Mouse (Mus musculus) layer of hippocampus, adult 2 months (tissue): ENCODE results near the gene Magi2. TPM values are rescaled to one million over a fixed set of nuclear protein-coding genes. Genes with fewer than 3 reads are reported as not detected.

Experiments used
- DNase-seq, 2 experiments: peaks; one replicate each; pipeline ENCODE4 v3.0.0; 2022; ENCODE audit warnings: low spot score in 2 of 2
- H3K27ac ChIP-seq: fragments of 200-600 bp; 2 replicates; pipeline ENCODE4 v1.8.1; 2022
- H3K4me3 ChIP-seq: fragments of 200-600 bp; 2 replicates; pipeline ENCODE4 v1.8.1; 2022; ENCODE audit warnings: mild to moderate bottlenecking
- CTCF ChIP-seq: fragments of 200-600 bp; conservative IDR thresholded peaks from 2 replicates; pipeline ENCODE4 v1.8.1; 2022; ENCODE audit warnings: antibody characterized with exemption, mild to moderate bottlenecking, moderate library complexity
- total RNA-seq, 2 experiments: library from RNA; stranded (reverse); gene quantifications; 2 replicates each; pipeline ENCODE4 v1.2.3; 2021

Magi2 gene
- total RNA-seq, 2 experiments from 2014 or later, result 133 to 150 TPM

- TF ChIP-seq CTCF, result no peak
- Histone ChIP-seq H3K27ac (peak overlapping the region; percentile 64), H3K4me3 (no peak overlapping the region)
- DNase-seq, result no peak
Measured at GRCm38 (mm10) chr5:20461709-20462108, 1234.9 kb downstream of the Magi2 start.

GRCm38 (mm10) chr5:20462376-20462775, 1235.5 kb downstream of the Magi2 start:
- TF ChIP-seq CTCF, result no peak
- Histone ChIP-seq H3K4me3 (no peak overlapping the region), H3K27ac (peak overlapping the region; percentile 64)
- peak; percentile 57 to 71 for DNase-seq

- no peak for TF ChIP-seq CTCF
- Histone ChIP-seq H3K27ac (no peak overlapping the region), H3K4me3 (no peak overlapping the region)
- no peak for DNase-seq
Measured at GRCm38 (mm10) chr5:20469721-20470120, 1242.9 kb downstream of the Magi2 start.

GRCm38 (mm10) chr5:20470466-20470865, 1243.6 kb downstream of the Magi2 start:
- DNase-seq, result no peak
- TF ChIP-seq CTCF, result peak; percentile 66
- Histone ChIP-seq H3K4me3 (no peak overlapping the region), H3K27ac (no peak overlapping the region)

- no peak for DNase-seq
- Histone ChIP-seq H3K27ac (no peak overlapping the region), H3K4me3 (no peak overlapping the region)
- TF ChIP-seq CTCF, result no peak
Measured at GRCm38 (mm10) chr5:20484505-20484904, 1257.7 kb downstream of the Magi2 start.

GRCm38 (mm10) chr5:20491911-20492310, 1265.1 kb downstream of the Magi2 start:
- Histone ChIP-seq H3K27ac (peak overlapping the region; percentile 70), H3K4me3 (no peak overlapping the region)
- DNase-seq, result no peak
- no peak for TF ChIP-seq CTCF

GRCm38 (mm10) chr5:20492679-20493078, 1265.8 kb downstream of the Magi2 start:
- DNase-seq, result peak; percentile 38 to 56
- Histone ChIP-seq H3K4me3 (no peak overlapping the region), H3K27ac (peak overlapping the region; percentile 70)
- TF ChIP-seq CTCF, result no peak

- DNase-seq, result peak in 1 of 2 experiments; percentile 23
- H3K27ac ChIP-seq, result peak overlapping the region; percentile 70
- TF ChIP-seq CTCF, result no peak
- H3K4me3 ChIP-seq, result no peak overlapping the region
Measured at GRCm38 (mm10) chr5:20494010-20494409, 1267.2 kb downstream of the Magi2 start.

GRCm38 (mm10) chr5:20496924-20497323, 1270.1 kb downstream of the Magi2 start:
- no peak for TF ChIP-seq CTCF
- no peak overlapping the region for H3K4me3 ChIP-seq
- H3K27ac ChIP-seq, result peak overlapping the region; percentile 46

GRCm38 (mm10) chr5:20499031-20499600, 1272.3 kb downstream of the Magi2 start:
- H3K27ac ChIP-seq, result 0 out of 2 replicates have a peak overlapping the region, but pooled peaks have one; percentile 10
- TF ChIP-seq CTCF, result no peak
- no peak overlapping the region for H3K4me3 ChIP-seq
- no peak for DNase-seq

More at GRCm38 (mm10) chr5:20496924-20497323, 1270.1 kb downstream of the Magi2 start:
- no peak for DNase-seq

GRCm38 (mm10) chr5:20508609-20509008, 1281.8 kb downstream of the Magi2 start:
- no peak overlapping the region for H3K4me3 ChIP-seq
- TF ChIP-seq CTCF, result peak; percentile 26
- DNase-seq, result no peak
- no peak overlapping the region for H3K27ac ChIP-seq

GRCm38 (mm10) chr5:20509606-20510005, 1282.8 kb downstream of the Magi2 start:
- TF ChIP-seq CTCF, result no peak
- H3K4me3 ChIP-seq, result no peak overlapping the region
- DNase-seq, result no peak
- 0 out of 2 replicates have a peak overlapping the region, but pooled peaks have one; percentile 2 for H3K27ac ChIP-seq

GRCm38 (mm10) chr5:20512377-20513126, 1285.7 kb downstream of the Magi2 start:
- no peak for TF ChIP-seq CTCF

GRCm38 (mm10) chr5:20521639-20522038, 1294.8 kb downstream of the Magi2 start:
- peak overlapping the region; percentile 55; the same call in 1 of the 2 replicates for H3K27ac ChIP-seq
- no peak for DNase-seq
- no peak overlapping the region for H3K4me3 ChIP-seq
- TF ChIP-seq CTCF, result no peak

More at GRCm38 (mm10) chr5:20512377-20513126, 1285.7 kb downstream of the Magi2 start:
- no peak for DNase-seq
- Histone ChIP-seq H3K4me3 (no peak overlapping the region), H3K27ac (no peak overlapping the region)
